Mouse (Mus musculus) bone marrow, adult 2 months (tissue): ENCODE data around the gene Kcnj4.

Source experiments
- CTCF ChIP-seq: fragments of 200-500 bp; IDR thresholded peaks from 2 replicates; pipeline ENCODE4 v1.5.1; 2011; ENCODE audit warnings: low read length, control low read depth; ENCODE audit not compliant: control insufficient read depth, insufficient read depth
- POLR2A ChIP-seq: fragments of 200-500 bp; IDR thresholded peaks from 2 replicates; pipeline ENCODE4 v1.6.1; 2011; ENCODE audit warnings: low read depth, mild to moderate bottlenecking, control low read depth, low read length, borderline replicate concordance; ENCODE audit not compliant: control insufficient read depth

GRCm38 (mm10) chr15:79469577-79469976 lies 35.5 kb downstream of the Kcnj4 start:
- no peak for TF ChIP-seq CTCF
- no peak for TF ChIP-seq POLR2A
